Mouse (Mus musculus) limb, embryonic 13.5 days (tissue): ENCODE measurements around the gene Ptpn4. TPM values are rescaled to one million over a fixed set of nuclear protein-coding genes. Genes with fewer than 3 reads are reported as not detected.
A peak's percentile ranks its signal among the peaks of the same experiment; 100 is the strongest.

Experiments used
- ATAC-seq: fragments of 200-750 bp; cut with Nextera tagmentation; 2 replicates; pipeline ENCODE4 v1.8.0; 2017; ENCODE audit warnings: low read depth, moderate number of reproducible peaks, moderate TSS enrichment; ENCODE audit not compliant: low FRiP score
- H3K27ac ChIP-seq: fragments of 300-500 bp; sonication (generic); 2 replicates; pipeline ENCODE4 v1.5.1; 2015; ENCODE audit warnings: inconsistent platforms, mild to moderate bottlenecking, moderate library complexity
- H3K27me3 ChIP-seq: fragments of 300-500 bp; sonication (generic); 2 replicates; pipeline ENCODE4 v1.6.1; 2015; ENCODE audit warnings: mild to moderate bottlenecking, inconsistent platforms
- H3K36me3 ChIP-seq: fragments of 300-500 bp; sonication (generic); 2 replicates; pipeline ENCODE4 v1.6.1; 2015; ENCODE audit warnings: inconsistent platforms, mild to moderate bottlenecking, moderate library complexity
- H3K4me1 ChIP-seq: fragments of 300-500 bp; sonication (generic); 2 replicates; pipeline ENCODE4 v1.6.1; 2015; ENCODE audit warnings: inconsistent platforms
- H3K4me2 ChIP-seq: fragments of 300-500 bp; sonication (generic); replicated peaks from 2 replicates; pipeline ENCODE4 v1.6.1; 2015; ENCODE audit warnings: inconsistent platforms, mild to moderate bottlenecking, moderate library complexity
- H3K4me3 ChIP-seq: fragments of 300-500 bp; sonication (generic); 2 replicates; pipeline ENCODE4 v1.5.1; 2015; ENCODE audit warnings: moderate library complexity, mild to moderate bottlenecking, inconsistent platforms
- H3K9ac ChIP-seq: fragments of 300-500 bp; sonication (generic); 2 replicates; pipeline ENCODE4 v1.6.1; 2015; ENCODE audit warnings: mild to moderate bottlenecking, inconsistent platforms
- H3K9me3 ChIP-seq: fragments of 300-500 bp; sonication (generic); 2 replicates; pipeline ENCODE4 v1.6.1; 2016; ENCODE audit warnings: inconsistent platforms
- WGBS: fragments of 180-500 bp; shearing (Covaris S2); methylation state at CpG from one replicate; pipeline ENCODE4 v1.1.7; 2015; 5-methylcytosine and 5-hydroxymethylcytosine counted together
- polyA plus RNA-seq: library from polyadenylated mRNA; unstranded; fragments of >200 nt; fragmentation: Nextera tagmentation; extraction: Ambion mirVana; gene quantifications from 2 replicates; pipeline ENCODE4 v1.2.1, GENCODE M21; 2015

Ptpn4 gene
- polyA plus RNA-seq, 1 experiment from 2014 or later = 5.0 TPM

DNA sequence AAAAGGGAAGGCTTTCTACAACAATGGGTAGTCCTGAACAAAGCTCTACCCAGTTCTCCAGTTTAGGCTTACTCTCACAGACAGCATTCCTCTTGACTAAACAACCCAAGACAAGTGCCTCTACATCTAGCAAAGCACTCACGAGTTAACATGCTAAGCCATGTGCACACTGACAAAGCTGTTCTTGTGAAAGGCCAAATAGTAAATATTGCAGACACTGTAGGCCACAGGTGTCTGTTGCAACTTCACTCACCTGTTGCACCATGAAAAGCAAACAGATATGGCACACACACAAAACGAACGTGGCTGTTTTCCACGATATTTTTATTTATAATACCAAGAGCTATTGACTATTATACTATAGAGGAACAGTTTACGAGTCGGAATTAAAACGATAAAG, 170.5 kb downstream of the Ptpn4 start:
- Histone ChIP-seq H3K4me3 (no peak overlapping the region), H3K27me3 (no peaks in the 10 kb centered on the region), H3K4me2 (no peak overlapping the region), H3K27ac (no peak overlapping the region), H3K4me1 (no peaks in the 10 kb centered on the region), H3K9ac (no peak overlapping the region), H3K36me3 (peaks cover 16% of the 10 kb centered on the region), H3K9me3 (no peaks in the 10 kb centered on the region)
- ATAC-seq = no peak
- 92% methylated on average over 7 of the region's 7 CpGs for WGBS

DNA sequence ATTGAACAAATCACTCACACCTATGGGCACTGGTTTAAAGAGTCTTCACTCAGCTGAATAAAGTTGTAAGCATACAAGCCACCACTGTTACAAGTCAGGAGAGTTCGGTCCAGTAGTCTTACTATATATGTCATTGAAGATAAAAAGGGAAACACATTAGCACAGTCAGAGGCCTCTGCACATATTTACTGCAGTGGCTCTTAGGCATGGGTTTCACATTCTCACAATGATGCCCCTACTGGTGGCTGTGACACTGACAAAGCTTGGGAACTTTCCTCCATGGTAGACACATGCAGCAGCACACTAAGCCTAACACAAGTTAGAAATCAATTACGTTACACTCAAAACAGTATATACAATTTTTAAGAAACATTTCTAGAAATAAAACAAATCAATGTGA, 183.1 kb downstream of the Ptpn4 start:
- no peak overlapping the region for H3K27ac ChIP-seq
- WGBS = 92% methylated on average over 2 of the region's 2 CpGs
- no peak for ATAC-seq
- H3K4me1 ChIP-seq = no peaks in the 10 kb centered on the region
- peaks cover 3% of the 10 kb centered on the region; the same call in 1 of the 2 replicates for H3K36me3 ChIP-seq
- H3K27me3 ChIP-seq = no peaks in the 10 kb centered on the region
- no peak overlapping the region for H3K4me2 ChIP-seq
- no peaks in the 10 kb centered on the region for H3K9me3 ChIP-seq
- no peak overlapping the region for H3K4me3 ChIP-seq
- H3K9ac ChIP-seq = no peak overlapping the region

DNA sequence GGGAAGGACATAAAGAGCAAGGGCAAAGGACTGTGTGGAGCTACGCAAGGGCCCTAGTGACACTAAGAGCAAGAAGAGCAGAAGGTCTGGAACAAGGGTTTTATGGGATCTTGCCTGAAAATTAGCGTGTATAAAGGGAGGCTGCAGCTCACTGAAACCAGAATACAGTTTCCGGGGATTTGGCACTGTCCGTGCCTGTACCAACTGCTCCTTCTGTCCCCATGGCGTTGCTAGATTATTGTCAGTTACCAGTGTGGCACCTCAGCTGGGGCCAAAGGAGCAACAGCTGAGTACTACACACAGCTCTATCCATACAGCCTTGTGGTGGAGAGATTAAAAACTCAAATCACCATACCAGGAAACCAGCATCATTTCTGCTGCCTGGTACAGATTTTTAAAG, 187.0 kb downstream of the Ptpn4 start:
- no peak overlapping the region for H3K4me2 ChIP-seq

DNA sequence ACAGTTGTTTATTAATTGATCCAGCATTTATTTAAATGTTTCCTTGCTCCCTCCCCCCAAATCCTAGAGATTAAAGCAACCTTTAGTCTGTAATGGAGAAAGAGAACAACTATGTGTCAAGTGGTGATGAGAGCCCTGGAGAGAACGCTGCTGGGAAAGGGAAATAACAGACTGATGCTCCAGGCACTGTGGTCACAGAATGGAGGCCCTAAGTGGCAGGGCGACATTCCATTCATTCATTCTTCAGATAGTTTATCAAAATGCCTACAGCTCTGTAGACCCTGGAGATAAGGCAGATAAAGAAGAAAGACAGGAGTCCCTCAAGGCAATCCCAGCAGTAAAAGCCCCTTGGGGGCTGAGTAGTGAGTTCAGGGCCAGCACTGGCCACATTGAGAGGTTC, 187.8 kb downstream of the Ptpn4 start:
- Histone ChIP-seq H3K4me2 (no peak overlapping the region), H3K36me3 (no peaks in the 10 kb centered on the region), H3K27ac (no peak overlapping the region), H3K9ac (no peak overlapping the region), H3K4me1 (no peaks in the 10 kb centered on the region), H3K4me3 (no peak overlapping the region), H3K27me3 (no peaks in the 10 kb centered on the region), H3K9me3 (no peaks in the 10 kb centered on the region)
- no peak for ATAC-seq
- WGBS = 69% methylated on average over 2 of the region's 2 CpGs

More for the DNA sequence above, 187.0 kb downstream of the Ptpn4 start:
- no peak for ATAC-seq
- H3K9me3 ChIP-seq = no peaks in the 10 kb centered on the region
- H3K36me3 ChIP-seq = no peaks in the 10 kb centered on the region
- WGBS = 88% methylated on average over 5 of the region's 5 CpGs
- no peak overlapping the region for H3K27ac ChIP-seq
- no peaks in the 10 kb centered on the region for H3K27me3 ChIP-seq
- no peak overlapping the region for H3K9ac ChIP-seq
- H3K4me3 ChIP-seq = no peak overlapping the region
- no peaks in the 10 kb centered on the region for H3K4me1 ChIP-seq

DNA sequence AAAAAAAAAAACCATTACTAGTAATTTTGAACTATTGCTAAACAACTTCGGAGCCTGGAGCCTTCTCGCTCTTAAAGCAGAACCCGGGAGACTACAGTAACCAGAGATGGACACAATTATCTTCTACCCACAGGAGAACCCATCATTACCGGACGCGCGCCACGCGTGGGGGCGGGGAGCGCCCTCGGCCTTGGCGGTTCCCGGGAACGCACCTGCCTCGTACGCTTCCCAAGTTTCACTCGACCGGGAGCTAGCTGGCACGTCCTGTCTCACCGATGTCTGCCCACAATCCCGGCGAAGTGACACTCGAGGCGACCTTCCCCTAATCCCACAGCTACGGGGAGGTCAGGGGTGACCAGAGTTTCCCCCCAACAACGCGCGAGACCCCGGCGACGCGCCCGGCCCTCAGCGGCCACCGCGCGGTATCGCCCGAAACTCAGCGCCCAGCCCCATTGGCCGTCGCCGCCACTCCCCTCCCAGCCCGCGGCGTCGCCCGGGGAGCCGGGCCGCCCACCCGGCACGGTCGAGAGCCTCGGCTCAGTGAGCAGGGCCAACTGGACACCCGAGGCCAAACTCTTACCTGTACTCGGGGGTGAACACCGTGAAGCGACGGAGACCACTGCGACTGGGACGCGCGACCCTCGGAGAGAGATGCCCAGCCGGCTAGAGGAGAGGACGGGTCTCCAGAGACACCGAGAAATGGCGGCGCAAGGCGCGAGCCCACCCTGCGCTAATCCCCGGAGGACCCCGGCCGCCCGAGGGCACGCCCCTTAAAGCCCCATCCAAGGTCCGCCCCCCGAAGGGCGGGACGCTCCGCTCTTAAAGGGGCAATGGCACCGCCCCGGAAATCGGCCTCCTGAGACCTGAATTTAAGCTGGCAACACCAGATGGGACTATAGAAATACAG, 189.0 kb downstream of the Ptpn4 start, which contains the start of gene Epb41l5:
TSS of gene Epb41l5 (minus strand) at position 796 of the 907 bp plus-strand sequence.
- peak; percentile 93 for ATAC-seq
- Histone ChIP-seq H3K4me1 (no peaks in the 10 kb centered on the region), H3K9me3 (no peaks in the 10 kb centered on the region), H3K4me2 (peak within 1 kb of the TSS; percentile 86), H3K4me3 (peak within 1 kb of the TSS; percentile 81), H3K9ac (peak within 1 kb of the TSS; percentile 71), H3K36me3 (no peaks in the 10 kb centered on the region), H3K27ac (no peak within 1 kb of the TSS), H3K27me3 (no peaks in the 10 kb centered on the region)
- under 1% methylated on average over 86 of the region's 86 CpGs for WGBS

DNA sequence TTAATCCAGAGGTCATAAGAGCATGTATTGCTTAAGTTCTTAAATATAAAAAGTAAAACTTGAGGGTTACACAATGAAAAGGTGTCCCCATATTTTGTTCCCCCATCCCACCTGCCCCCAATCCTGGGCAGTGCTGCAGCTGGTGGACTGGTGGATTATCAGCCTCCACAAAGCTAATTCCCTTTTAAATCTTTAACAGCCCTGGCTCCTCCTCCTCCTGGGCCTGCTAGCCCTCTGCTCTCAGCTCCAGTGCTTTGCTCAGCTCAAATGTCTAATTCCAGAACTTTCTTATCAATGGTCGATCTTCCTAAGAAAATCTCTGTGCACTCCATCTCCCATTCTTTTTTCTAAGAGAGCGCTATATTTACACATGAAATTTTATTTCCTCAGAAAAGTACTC, 191.1 kb downstream of the Ptpn4 start:
- Histone ChIP-seq H3K36me3 (no peaks in the 10 kb centered on the region), H3K4me2 (no peak overlapping the region), H3K27me3 (no peaks in the 10 kb centered on the region), H3K9me3 (no peaks in the 10 kb centered on the region), H3K4me3 (no peak overlapping the region), H3K9ac (no peak overlapping the region), H3K27ac (no peak overlapping the region), H3K4me1 (0 out of 2 replicates have a peak, but pooled peaks cover 3% of the 10 kb centered on the region)
- no peak for ATAC-seq
- 66% methylated on average over 2 of the region's 2 CpGs for WGBS

DNA sequence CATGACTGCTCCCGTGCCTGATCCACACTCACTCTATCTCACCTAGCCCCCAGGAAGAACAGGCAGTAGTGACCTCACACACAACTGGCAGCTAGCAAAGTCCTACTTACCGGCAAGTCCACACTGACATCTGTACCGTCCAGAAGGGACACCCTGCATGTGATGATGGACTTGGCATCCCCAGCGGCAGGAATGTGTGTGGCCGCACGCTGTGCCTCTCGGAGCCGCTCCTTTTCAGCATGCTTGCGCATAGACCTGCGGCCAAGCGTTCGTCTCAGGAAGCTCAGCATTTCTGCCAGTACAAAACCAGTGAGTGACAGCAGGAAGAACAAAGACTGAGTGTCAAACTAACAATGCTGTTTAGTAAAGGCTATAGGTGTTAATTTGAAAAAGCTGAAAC, 195.0 kb downstream of the Ptpn4 start:
- no peak overlapping the region for H3K4me2 ChIP-seq
- H3K4me1 ChIP-seq = 0 out of 2 replicates have a peak, but pooled peaks cover 3% of the 10 kb centered on the region
- no peak overlapping the region for H3K9ac ChIP-seq
- no peaks in the 10 kb centered on the region for H3K36me3 ChIP-seq
- H3K9me3 ChIP-seq = no peaks in the 10 kb centered on the region
- no peak for ATAC-seq
- H3K4me3 ChIP-seq = no peak overlapping the region
- 81% methylated on average over 12 of the region's 12 CpGs for WGBS
- H3K27ac ChIP-seq = no peak overlapping the region
- H3K27me3 ChIP-seq = no peaks in the 10 kb centered on the region

DNA sequence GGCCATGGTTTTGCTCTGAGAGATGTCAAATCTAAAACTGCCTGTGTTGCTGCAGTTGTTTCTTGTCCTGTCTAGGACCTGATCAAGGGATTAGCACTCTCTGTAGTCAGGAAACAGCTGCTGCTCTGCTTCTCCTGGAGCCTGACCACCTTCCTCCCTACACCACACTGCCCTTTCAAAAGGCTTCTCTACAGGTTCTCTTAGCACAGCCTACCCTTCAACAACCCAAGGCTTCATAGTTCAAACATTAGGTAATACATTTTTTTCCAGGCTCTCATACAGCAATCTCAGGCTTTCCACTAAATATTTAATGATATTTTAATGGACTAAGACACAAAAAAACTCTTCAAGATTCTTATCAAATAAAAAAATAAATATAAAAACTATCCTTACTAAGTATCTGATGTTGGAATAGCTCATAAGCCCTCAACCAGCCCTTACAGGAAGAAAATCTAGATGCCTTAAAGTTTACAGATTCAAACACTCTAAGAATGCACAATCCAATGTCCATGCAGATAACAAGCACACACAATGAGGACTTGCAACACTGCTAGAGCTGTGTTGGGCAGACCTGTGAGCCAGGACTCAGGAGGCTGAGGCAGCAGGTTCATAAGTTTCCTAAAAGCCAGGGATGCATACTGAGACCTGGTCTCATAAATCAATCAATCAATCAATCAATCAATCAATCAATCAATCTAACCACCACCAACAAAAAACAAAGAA, 196.2 kb downstream of the Ptpn4 start:
- H3K4me3 ChIP-seq = no peak overlapping the region
- H3K36me3 ChIP-seq = no peaks in the 10 kb centered on the region
- no peak overlapping the region for H3K27ac ChIP-seq
- H3K27me3 ChIP-seq = no peaks in the 10 kb centered on the region
- no peak for ATAC-seq
- no peak overlapping the region for H3K9ac ChIP-seq
- H3K4me2 ChIP-seq = no peak overlapping the region
- H3K9me3 ChIP-seq = no peaks in the 10 kb centered on the region
- H3K4me1 ChIP-seq = 0 out of 2 replicates have a peak, but pooled peaks cover 3% of the 10 kb centered on the region

DNA sequence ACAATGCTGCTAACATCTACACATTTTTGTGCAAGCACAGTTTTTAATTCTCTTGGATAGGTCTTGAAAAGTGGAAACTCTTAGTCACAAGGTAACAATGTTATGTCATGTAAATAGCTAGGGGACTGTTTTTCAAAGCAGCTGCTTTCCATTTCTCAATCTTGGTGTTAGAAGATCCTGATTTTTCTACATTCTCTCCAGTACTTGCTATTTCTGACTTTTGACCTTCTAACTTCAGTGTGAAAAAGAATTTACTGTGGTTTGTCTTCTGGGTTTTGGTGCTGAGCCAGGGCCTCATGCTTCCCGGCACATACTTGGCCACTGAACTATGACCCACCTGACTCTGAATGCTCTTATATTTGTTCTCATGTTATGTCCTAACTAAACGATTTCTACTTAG, 197.4 kb downstream of the Ptpn4 start:
- Histone ChIP-seq H3K36me3 (no peaks in the 10 kb centered on the region), H3K9me3 (no peaks in the 10 kb centered on the region), H3K4me3 (no peak overlapping the region), H3K4me2 (no peak overlapping the region), H3K27me3 (no peaks in the 10 kb centered on the region), H3K27ac (no peak overlapping the region), H3K4me1 (0 out of 2 replicates have a peak, but pooled peaks cover 3% of the 10 kb centered on the region), H3K9ac (no peak overlapping the region)
- no peak for ATAC-seq
- 78% methylated on average over 2 of the region's 2 CpGs for WGBS

DNA sequence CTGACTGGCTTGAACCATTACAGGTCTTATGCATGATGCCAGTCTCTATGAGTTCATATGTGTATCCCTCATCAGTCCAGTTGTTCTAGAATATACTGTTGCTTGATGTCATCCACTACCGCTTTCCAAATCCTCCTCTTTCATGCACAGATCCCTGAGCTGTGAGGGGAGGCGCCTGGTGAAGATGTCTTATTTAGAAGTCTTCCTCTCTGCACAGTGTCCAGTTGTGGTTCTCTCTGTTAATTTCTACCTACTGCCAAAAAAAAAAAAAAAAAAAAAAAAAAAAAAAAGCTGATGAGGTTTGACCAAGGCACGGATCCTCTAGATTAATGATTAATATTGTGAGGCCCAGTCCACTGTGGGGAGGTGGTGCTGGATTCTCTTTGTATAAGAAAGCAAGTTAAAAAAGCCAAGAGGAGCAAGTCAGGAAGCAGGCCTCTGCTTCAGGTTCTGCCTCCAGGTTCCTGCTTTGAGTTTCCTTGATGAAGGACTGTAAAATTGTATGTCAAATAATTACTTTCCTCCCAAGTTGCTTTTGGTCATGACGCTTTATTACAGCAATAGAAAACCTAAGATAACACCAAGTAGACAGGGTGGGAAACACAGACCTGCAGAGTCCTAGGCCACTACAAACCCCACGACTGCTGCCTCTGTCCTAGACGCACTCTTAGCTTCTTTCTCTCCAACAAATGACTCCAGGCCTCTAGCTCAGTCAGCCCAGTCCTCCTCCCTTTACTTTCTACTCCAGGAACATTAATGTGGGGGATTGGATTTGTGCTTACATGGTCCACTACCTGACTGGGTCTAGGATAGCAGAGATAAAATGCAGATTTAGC, 200.0 kb downstream of the Ptpn4 start:
- no peak overlapping the region for H3K4me2 ChIP-seq
- no peaks in the 10 kb centered on the region for H3K4me1 ChIP-seq
- no peaks in the 10 kb centered on the region for H3K27me3 ChIP-seq
- no peak overlapping the region for H3K27ac ChIP-seq
- ATAC-seq = no peak
- H3K9me3 ChIP-seq = no peaks in the 10 kb centered on the region
- H3K36me3 ChIP-seq = no peaks in the 10 kb centered on the region
- WGBS = 84% methylated on average over 6 of the region's 6 CpGs
- no peak overlapping the region for H3K9ac ChIP-seq
- no peak overlapping the region for H3K4me3 ChIP-seq

DNA sequence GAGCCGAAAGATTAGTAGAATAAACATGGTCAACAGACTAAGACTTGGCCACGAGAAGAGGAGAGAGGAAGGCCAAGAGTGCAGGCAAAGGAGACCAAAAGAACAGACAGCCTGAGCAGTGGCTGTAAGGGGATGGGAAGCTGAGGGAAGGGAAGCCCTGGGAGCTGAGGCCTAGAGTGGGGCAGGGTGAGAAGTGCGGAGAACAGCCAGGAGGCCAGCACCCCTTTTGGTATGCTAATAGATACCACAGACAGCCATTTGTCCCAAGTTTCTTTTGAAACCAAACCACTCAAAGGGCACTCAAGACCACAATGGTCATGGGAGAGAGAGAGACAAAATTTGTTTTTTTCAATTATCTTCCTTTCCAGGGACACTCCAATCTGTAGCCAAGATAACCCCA, 202.7 kb downstream of the Ptpn4 start:
- H3K4me2 ChIP-seq = no peak overlapping the region
- H3K27me3 ChIP-seq = no peaks in the 10 kb centered on the region
- peaks cover 4% of the 10 kb centered on the region for H3K36me3 ChIP-seq
- WGBS = 44% methylated on average over 3 of the region's 3 CpGs
- H3K9ac ChIP-seq = no peak overlapping the region
- no peak overlapping the region for H3K27ac ChIP-seq
- no peaks in the 10 kb centered on the region for H3K9me3 ChIP-seq
- ATAC-seq = no peak
- no peak overlapping the region for H3K4me3 ChIP-seq
- H3K4me1 ChIP-seq = no peaks in the 10 kb centered on the region

DNA sequence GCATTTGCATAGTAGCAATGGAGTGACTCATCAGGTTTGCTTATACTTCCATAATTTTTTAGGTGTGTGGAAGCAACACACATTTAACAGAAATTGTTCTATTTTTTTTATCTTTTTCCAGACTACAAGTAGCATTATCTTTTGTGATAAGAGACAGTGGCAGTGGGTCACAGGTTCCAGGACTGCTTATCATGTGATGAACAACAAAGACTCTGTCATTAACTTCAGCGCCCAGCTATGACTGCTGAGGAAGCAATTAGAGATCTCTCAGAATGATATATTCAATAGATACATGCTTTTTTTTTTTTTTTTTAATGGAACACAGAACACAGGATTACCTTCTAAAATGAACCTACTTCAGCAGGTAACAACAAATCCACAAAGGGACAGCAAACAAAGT, 207.0 kb downstream of the Ptpn4 start:
- Histone ChIP-seq H3K36me3 (peaks cover 7% of the 10 kb centered on the region), H3K27ac (no peak overlapping the region), H3K9ac (no peak overlapping the region), H3K9me3 (no peaks in the 10 kb centered on the region), H3K4me3 (no peak overlapping the region), H3K4me2 (no peak overlapping the region), H3K4me1 (no peaks in the 10 kb centered on the region), H3K27me3 (no peaks in the 10 kb centered on the region)
- ATAC-seq = no peak
- 79% methylated on average over 1 of the region's 1 CpGs for WGBS
